Mouse (Mus musculus): ENCODE measurements around the gene Cdk13. TPM values are rescaled to one million over a fixed set of nuclear protein-coding genes. Genes with fewer than 3 reads are reported as not detected.

Cdk13 gene
- 20.1 and 22.6 TPM in 2 replicates for polyA plus RNA-seq (2012; ENCODE audit: insufficient read depth, insufficient read length, missing spikeins)

DNA sequence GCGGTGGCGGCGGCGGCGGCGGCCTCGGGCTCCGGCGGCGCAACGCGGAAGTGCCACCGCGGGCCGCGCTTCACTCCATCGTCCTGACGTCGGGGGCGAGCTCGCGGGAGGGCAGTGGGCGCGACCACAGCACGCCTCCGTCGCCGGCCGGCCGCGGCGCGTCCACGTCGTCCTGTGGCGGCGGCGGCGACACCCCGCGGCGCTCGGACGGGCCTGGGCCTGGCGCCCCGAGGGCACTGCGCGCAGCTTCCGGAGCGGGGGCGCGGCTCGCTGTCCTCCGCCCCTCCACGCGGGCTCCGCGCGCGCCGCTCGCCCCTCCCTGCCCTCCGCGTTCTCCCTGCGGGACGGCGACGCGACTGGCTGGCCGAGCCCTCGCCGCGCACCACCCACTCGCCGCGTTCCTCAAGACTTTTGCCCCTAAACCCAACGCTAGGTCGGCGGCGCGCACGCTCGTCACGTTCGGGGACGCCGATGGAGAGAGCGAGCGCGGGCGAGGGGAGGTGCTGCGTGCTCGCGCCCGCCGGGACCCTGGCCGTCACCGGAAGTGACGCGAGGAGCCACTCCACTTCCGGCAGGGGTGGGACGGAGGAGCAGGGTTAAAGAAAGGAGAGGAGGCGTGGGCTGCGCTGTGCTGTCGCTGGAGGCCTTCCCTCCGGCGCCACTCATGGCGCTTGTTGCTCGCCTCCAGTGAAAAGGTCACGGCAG, at the start of gene Cdk13:
TSS of gene Cdk13 (minus strand) at position 189 of the 705 bp plus-strand sequence.
- peak within 1 kb of the TSS; percentile 96 for H3K27ac ChIP-seq (replicated peaks; ENCODE audit: low read depth, low read length)
- H3K4me3 ChIP-seq (ENCODE audit: insufficient read depth, low read depth, low read length) = peak within 1 kb of the TSS; percentile 99
- H3K4me1 ChIP-seq (ENCODE audit: control insufficient read depth, insufficient read depth, insufficient read length, low read length) = peaks cover 4% of the 10 kb centered on the region; the same call in 1 of the 2 replicates

DNA sequence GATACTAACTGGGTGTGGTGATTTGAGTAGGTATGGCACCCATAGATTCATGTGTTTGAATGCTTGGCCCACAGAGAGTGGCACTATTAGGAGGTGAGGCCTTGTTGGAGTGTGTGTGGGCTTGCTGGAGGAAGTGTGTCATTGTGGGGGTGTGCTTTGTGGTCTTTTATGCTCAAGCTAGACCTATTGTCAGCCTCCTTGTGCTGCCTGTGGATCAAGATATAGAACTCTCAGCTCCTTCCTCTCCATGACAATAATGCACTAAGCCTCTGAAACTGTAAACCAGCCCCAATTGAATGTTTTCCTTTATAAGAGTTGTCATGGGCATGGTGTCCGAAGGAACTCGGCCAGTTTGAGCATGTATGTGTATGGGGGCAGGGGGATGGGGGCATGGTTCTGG, 38.4 kb upstream of the Cdk13 start:
- H3K27ac ChIP-seq (replicated peaks; ENCODE audit: low read depth, low read length) = no peak overlapping the region
- H3K4me1 ChIP-seq (ENCODE audit: control insufficient read depth, insufficient read depth, insufficient read length, low read length) = no peaks in the 10 kb centered on the region
- no peak overlapping the region for H3K4me3 ChIP-seq (ENCODE audit: insufficient read depth, low read depth, low read length)

DNA sequence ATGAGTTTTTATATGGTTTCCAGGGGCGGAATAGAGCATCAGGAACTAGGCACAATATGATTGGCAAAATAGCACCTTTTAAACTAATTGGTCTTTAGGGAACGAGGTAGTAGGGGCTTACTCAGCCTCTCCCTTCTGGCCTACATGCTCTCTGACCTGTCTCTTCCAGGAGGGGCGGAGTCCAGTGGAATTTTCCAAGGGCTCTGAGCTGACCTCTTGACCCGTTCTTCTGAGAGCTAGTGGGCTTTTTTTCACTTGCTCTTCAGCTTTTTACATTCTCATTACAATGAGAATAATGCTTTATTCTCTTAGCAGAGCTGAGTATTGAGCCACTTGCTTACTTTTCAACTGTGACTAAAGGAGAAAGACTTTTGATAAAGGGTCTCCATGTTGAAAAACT, 37.9 kb upstream of the Cdk13 start:
- H3K4me1 ChIP-seq (ENCODE audit: control insufficient read depth, insufficient read depth, insufficient read length, low read length) = no peaks in the 10 kb centered on the region
- H3K27ac ChIP-seq (replicated peaks; ENCODE audit: low read depth, low read length) = no peak overlapping the region
- H3K4me3 ChIP-seq (ENCODE audit: insufficient read depth, low read depth, low read length) = no peak overlapping the region

DNA sequence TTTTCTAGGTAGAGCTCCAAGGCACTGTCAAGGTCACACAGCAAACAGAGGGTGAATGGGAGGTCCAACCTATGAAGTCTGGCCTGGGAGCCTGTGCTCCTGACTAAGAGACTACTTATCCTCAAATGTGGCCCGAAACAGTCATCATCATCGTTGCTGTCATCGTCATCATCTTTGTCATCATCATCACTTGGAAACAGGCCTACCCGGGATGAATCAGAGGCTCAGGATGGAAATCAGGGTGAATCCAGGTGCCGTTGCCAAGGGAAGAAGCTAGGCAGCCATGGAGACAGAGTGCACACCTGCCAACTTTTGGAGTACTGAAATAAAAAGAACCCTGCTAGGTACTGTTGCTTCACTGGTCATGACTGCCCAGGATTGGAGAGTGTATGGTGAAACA, 34.2 kb upstream of the Cdk13 start:
- no peaks in the 10 kb centered on the region for H3K4me1 ChIP-seq (ENCODE audit: control insufficient read depth, insufficient read depth, insufficient read length, low read length)
- no peak overlapping the region for H3K4me3 ChIP-seq (ENCODE audit: insufficient read depth, low read depth, low read length)
- H3K27ac ChIP-seq (replicated peaks; ENCODE audit: low read depth, low read length) = no peak overlapping the region

DNA sequence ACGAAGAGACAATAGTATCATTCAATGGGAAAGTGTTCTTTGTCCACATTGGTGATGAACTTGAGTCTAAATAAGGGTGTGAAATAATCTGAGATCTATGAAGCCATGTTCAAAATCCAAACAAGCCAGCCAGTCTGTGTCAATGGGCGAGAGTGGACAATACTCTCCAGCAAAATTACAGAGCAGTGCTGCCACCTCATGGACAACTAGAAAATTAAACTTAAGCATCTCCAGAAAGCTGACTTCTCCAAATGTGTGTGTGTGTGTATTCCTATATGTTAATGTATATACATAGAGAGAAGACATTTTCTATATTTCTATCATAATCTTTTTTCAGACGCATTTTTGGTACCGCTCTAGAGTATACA, 33.6 kb upstream of the Cdk13 start:
- H3K4me1 ChIP-seq (ENCODE audit: control insufficient read depth, insufficient read depth, insufficient read length, low read length) = no peaks in the 10 kb centered on the region
- H3K4me3 ChIP-seq (ENCODE audit: insufficient read depth, low read depth, low read length) = no peak overlapping the region
- no peak overlapping the region for H3K27ac ChIP-seq (replicated peaks; ENCODE audit: low read depth, low read length)

DNA sequence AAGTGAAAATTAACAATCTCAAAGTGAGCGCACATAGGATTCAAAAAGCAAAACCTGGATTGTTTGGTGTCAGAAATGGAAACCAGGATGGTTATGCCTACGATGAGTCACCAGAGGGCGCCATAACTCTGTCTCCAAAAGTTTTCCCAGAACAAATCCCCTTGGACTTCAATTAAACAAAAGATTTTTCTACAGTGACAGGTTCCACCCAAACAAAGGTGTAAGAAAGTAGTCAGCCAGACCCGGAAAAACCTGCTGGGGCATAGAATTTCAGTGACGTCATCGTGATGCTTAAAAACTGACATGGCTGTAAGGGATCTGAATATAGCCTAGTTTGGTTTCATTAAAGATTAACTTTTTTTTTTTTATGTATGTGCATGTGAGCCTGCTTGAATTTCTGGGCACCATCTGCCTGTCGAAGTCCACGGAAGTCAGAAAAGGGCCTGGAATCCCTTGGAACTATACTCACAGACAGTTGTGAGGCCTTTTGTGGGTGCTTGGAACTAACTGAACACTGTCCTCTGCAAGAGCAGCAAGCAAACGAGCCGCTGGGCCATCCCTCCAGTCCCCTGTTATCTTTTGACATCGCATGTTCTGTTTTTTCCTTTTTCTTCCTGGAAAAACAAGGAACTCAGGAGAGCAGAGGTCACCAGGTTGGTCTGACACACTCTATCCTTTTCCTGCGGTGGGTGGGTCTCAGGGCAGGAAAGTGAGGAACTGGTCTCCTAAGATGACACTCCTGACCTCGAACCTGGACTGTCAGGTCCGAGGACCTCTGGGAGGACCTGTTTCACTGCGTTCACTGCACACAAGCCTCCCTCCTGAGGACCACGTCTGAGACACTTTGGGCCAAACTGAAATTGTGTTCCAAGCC, 33.0 kb upstream of the Cdk13 start:
- Histone ChIP-seq H3K4me1 (ENCODE audit: control insufficient read depth, insufficient read depth, insufficient read length, low read length) (no peaks in the 10 kb centered on the region), H3K27ac (replicated peaks; ENCODE audit: low read depth, low read length) (no peak overlapping the region), H3K4me3 (ENCODE audit: insufficient read depth, low read depth, low read length) (no peak overlapping the region)

DNA sequence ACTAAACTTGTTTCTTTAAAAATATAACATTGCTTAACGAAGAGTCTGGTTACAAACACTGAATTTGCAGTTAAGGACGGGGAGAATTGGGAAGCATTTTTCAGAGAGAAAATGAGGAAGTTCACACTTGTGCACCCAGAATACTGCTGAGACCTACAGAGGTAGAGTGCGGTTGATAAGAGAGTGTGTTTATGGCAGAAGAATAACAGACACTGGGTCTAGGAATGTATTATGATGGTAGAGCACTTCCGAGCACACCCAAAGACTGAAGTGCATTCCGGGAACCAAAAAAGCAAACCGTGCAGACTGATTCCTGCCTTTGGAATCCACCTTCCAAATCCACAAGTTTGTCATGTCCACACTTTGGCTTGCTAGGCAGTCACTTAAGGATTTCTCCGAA, 31.9 kb upstream of the Cdk13 start:
- Histone ChIP-seq H3K4me1 (ENCODE audit: control insufficient read depth, insufficient read depth, insufficient read length, low read length) (no peaks in the 10 kb centered on the region), H3K4me3 (ENCODE audit: insufficient read depth, low read depth, low read length) (no peak overlapping the region), H3K27ac (replicated peaks; ENCODE audit: low read depth, low read length) (no peak overlapping the region)

DNA sequence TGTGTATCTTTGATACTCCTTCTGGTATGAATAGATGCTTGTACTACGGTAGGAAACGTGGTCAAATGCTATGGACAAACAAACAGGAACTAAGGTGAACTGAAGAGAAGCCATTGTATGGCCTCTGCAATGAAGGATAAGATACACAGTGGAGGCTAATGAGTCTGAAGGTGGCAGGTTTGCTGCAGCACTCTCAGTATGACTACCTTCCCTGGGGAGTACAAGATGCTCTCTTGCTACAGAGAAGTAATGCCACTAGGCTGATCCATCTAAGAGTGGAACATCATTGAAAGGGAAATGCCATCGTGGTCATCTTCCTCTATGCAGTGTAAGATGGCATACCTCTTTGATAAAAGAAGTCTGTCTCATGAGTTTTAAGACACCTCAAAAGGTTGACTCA, 28.0 kb upstream of the Cdk13 start:
- Histone ChIP-seq H3K4me3 (ENCODE audit: insufficient read depth, low read depth, low read length) (no peak overlapping the region), H3K4me1 (ENCODE audit: control insufficient read depth, insufficient read depth, insufficient read length, low read length) (no peaks in the 10 kb centered on the region), H3K27ac (replicated peaks; ENCODE audit: low read depth, low read length) (no peak overlapping the region)

DNA sequence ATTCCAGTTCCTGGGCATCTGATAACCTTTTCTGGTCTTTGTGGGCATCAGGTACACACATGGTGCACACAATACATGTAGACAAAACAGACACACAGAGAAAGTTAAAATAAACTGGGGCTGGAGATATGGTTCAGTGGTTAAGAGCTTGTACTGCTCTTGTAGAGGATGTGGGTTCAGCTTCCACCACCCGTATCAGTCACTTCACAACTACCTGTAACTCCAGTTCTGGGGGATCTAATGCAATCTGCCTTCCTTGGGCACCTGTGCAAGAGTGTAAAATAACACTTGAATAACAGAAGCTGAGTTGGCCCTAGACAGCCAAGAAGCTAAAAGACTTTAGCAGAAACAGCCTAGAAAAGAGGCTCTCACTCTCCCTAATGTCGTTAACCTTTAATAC, 12.3 kb upstream of the Cdk13 start:
- H3K4me1 ChIP-seq (ENCODE audit: control insufficient read depth, insufficient read depth, insufficient read length, low read length) = no peaks in the 10 kb centered on the region
- no peak overlapping the region for H3K4me3 ChIP-seq (ENCODE audit: insufficient read depth, low read depth, low read length)
- H3K27ac ChIP-seq (replicated peaks; ENCODE audit: low read depth, low read length) = no peak overlapping the region

DNA sequence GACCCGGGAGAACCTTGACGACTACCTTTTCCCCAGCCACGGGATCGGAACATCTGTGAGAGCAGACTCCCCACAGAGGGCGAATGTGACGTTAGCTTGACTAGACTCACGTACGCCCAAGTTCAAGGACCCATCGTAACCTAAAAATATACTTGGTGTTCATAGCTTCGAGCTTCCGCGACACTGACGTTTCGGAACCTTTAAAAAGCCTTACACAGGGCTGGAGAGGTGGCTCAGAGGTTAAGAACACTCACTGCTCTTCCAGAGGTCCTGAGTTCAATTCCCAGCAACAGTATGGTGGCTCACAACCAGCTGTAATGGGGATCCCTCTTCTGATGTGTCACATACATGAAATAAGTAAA, 698 bp upstream of the Cdk13 start:
- Histone ChIP-seq H3K27ac (replicated peaks; ENCODE audit: low read depth, low read length) (peak overlapping the region; percentile 96), H3K4me3 (ENCODE audit: insufficient read depth, low read depth, low read length) (peak overlapping the region; percentile 67), H3K4me1 (ENCODE audit: control insufficient read depth, insufficient read depth, insufficient read length, low read length) (peaks cover 2% of the 10 kb centered on the region; the same call in 1 of the 2 replicates)

DNA sequence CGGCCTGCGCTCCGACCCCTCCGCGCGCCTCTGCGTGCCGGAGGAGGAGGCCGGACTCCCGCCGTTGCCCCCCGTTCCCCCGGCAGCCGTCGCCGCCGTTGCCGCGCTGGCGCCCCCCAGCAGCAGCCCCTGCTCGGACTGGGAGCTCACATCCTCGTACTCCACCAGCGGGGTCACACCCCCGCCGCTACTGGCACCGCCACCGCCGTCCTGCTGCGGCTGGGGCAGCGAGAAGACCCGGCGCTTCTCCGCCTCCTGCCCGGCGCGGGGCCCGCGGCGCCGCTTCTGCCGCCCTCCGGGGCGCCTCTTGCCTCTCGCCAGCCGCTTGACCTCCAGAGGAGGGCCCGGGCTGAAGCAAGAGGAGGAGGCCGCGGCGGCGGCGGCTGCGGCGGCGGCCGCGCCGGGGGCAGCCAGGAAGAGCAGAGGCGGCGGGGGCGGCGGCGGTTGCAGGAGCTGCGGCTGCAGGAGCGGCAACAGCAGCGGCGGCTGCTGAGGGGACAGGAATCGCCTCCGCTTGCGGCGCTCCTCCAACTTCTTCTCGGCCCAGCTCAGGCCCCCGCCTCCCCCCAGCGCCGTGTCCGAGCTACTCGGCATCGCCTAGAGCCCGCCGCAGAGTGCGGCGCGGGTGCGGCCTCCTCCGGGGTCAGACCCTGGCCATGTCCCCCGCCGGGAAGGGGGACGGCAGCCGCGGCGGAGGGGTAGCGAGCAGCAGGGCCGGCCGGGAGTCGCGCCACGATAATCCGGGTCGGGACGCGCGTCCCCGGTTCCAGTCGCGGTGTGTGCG, 647 bp downstream of the Cdk13 start:
- peaks cover 4% of the 10 kb centered on the region; the same call in 1 of the 2 replicates for H3K4me1 ChIP-seq (ENCODE audit: control insufficient read depth, insufficient read depth, insufficient read length, low read length)
- H3K27ac ChIP-seq (replicated peaks; ENCODE audit: low read depth, low read length) = peak overlapping the region; percentile 70
- H3K4me3 ChIP-seq (ENCODE audit: insufficient read depth, low read depth, low read length) = peak overlapping the region; percentile 99

DNA sequence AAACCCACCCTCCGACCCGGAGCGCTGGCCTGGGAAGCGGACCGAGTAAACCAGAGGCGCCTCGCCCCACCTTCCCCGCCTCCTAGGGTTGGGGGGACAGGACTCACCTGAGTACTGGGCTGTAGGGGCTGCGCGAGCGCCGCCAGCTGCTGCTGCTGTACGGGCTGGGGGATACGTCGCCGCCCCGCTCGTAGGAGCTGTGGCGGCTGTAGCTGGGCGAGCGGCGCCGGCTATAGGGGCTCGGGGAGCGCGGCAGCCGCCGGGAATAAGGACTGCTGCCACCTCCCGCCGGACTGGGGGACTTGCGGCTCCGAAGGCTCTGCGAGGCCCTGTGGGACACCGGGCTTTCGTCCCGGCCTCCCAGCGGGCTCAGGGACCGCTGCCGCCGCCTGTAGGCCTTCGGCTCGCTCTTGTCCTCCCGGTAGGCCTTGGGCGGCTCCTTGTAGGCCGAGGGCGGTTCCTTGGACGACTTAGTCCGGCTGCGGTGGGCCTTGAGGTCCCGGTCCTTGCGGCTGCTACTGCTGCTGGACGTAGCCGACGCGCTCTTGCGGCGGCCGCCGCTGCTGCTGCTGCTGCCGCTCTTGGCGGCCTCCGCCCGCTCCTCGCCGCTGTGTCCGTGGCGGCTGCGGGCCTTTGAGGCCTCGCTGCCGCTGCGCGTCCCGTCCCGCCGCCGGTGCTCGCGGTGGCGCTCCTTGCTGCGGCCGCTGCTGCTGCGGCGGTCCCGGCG, 1.4 kb downstream of the Cdk13 start:
- Histone ChIP-seq H3K27ac (replicated peaks; ENCODE audit: low read depth, low read length) (peak overlapping the region; percentile 70), H3K4me3 (ENCODE audit: insufficient read depth, low read depth, low read length) (peak overlapping the region; percentile 99), H3K4me1 (ENCODE audit: control insufficient read depth, insufficient read depth, insufficient read length, low read length) (peaks cover 4% of the 10 kb centered on the region; the same call in 1 of the 2 replicates)

DNA sequence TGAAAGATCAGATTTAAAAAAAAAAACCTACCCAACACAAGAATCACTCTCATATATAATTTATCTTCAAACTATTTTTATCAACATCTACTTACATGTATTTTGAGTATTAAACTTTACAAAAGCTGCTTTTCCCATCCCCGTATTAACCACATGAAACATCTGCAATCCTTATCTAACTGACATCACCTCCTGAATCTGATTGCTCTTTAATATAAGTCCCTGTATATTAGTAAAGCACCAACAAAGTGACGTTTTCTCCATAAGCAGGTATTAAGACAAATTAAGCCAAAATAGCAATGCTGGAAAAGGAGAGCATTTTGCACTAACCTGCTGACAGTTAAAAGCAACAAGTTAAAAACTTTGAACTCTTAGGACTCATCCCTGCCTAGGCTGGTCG, 2.0 kb downstream of the Cdk13 start:
- Histone ChIP-seq H3K4me1 (ENCODE audit: control insufficient read depth, insufficient read depth, insufficient read length, low read length) (peaks cover 4% of the 10 kb centered on the region; the same call in 1 of the 2 replicates), H3K27ac (replicated peaks; ENCODE audit: low read depth, low read length) (peak overlapping the region; percentile 45), H3K4me3 (ENCODE audit: insufficient read depth, low read depth, low read length) (peak overlapping the region; percentile 99)

DNA sequence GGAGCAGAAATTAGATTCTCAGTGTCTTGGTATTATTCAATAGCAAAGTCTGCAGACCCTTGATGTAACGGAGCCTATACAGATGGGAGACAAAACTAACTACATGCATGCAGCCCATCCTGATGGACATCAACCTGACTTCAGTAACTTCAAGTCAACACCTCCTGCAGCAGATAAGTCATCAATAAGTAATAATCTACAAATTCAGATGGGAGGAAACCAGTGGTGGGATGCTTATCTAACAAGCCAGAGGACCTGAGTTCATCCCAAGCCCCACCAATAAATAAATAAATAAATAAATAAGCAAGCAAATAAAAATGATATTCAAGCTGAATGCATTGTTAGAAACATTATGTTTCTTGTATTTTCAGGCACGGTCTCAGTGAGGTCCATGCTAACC, 5.2 kb downstream of the Cdk13 start:
- Histone ChIP-seq H3K27ac (replicated peaks; ENCODE audit: low read depth, low read length) (no peak overlapping the region), H3K4me1 (ENCODE audit: control insufficient read depth, insufficient read depth, insufficient read length, low read length) (peaks cover 7% of the 10 kb centered on the region), H3K4me3 (ENCODE audit: insufficient read depth, low read depth, low read length) (no peak overlapping the region)
